Mouse (Mus musculus): ENCODE data around the gene Cracr2b.

Gene Cracr2b

DNA sequence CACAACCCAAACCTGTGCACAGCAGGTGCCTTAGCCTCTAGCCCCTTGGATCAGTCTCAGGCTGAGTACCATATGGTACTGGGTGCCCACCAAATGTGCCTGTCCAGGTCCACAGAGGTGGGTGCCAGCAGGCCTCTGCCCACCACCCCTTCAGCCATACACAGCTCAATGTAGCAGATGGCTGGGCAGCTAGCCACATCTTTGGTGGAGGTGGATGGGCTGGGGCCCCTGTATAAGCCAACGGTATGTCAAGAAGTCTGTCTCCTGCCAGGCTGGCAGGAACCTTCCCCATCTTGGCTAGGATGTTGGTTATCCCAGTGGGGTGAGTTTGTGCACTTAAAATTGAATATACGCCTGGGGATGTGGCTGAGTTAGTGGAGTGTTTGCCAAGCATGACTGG lies 24.7 kb downstream of the Cracr2b start:
- DNase-seq (ENCODE audit: low read depth, low spot score), result no peak

DNA sequence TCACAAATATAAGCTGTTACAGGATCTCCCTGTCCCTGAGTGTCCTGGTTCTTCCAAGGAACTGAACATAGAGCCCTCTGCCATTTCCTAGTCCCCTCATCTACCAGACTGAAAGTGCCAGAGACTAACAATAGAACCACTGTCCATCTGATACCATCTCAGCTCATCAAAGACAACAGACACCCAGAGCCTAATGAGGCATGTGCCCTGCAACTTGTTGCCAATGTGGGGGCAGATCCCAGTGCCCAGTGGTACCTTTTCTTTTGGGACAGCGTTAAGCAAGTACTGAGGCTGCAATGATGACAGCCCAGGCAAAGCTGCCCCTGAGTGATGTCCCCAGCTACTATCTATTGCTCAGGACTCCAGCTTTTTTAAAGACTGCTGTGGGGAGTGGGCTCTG lies 25.3 kb downstream of the Cracr2b start:
- no peak for DNase-seq (ENCODE audit: low read depth, low spot score)

DNA sequence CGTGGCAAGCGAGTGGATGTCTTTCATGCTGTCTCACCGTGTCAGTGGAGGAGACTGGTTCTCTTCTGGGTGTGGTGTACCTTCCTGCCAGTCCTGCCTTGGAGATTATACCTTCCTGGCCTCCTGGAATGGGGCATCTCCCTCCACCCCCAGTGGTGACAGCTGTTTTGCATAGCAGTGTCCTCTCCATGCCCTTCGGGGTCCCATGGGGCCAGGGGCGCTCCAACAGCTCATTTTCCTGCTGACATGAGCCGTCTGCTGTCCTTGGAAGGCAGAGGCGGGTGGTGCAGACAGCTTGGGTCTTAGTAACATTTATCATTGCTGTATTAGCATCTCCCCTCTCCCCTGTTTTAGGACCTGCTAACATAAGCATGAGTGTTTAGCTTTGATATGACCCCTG lies 26.2 kb downstream of the Cracr2b start:
- no peak for DNase-seq (ENCODE audit: low read depth, low spot score)

GRCm38 (mm10) chr7:141491151-141491550 lies 30.3 kb downstream of the Cracr2b start:
- no peak for DNase-seq (ENCODE audit: low read depth, low spot score)

DNA sequence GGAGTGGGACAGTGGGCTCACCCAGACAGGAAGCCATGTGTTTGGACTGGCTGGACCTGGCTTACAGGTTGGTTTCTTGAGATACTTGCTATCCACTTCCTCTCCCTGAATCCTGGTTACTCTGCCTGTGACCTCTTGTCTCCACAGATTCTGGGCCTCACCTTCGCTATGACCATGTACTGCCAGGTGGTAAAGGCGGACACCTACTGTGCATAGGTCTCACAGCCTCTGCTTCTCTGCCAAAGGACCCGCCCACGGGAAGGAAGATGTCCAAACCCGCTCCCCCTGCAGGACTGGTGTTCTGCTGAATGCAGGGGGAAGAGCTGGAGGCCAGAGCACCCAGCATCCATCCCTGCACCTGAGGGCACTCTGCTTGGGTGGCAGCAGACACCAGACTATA lies 31.8 kb downstream of the Cracr2b start:
- no peak for DNase-seq (ENCODE audit: low read depth, low spot score)

DNA sequence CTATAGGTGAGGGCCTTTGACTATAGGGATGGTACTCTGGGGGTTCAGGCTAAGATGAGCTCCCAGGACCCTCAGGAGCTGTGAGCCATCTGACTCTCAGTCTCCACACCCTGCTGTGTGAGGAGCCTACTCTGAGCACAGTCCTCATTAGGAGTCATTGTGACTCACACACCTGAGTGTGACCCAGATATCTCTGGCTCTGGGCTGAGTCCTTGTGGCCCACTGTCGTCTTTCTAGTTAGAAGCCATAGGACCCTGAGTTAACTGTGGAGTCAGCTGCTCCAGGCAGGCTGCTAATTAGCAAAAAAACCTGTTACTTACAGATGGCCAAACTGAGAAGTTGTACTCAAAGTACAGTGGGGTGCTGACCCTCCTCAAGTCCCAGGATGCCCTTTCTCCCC lies 32.8 kb downstream of the Cracr2b start:
- DNase-seq (ENCODE audit: low read depth, low spot score), result no peak

- no peak for DNase-seq (ENCODE audit: low read depth, low spot score)
Measured at GRCm38 (mm10) chr7:141495379-141495778, 34.5 kb downstream of the Cracr2b start.

- DNase-seq (ENCODE audit: low read depth, low spot score), result no peak
Measured at GRCm38 (mm10) chr7:141495940-141496339, 35.0 kb downstream of the Cracr2b start.

DNA sequence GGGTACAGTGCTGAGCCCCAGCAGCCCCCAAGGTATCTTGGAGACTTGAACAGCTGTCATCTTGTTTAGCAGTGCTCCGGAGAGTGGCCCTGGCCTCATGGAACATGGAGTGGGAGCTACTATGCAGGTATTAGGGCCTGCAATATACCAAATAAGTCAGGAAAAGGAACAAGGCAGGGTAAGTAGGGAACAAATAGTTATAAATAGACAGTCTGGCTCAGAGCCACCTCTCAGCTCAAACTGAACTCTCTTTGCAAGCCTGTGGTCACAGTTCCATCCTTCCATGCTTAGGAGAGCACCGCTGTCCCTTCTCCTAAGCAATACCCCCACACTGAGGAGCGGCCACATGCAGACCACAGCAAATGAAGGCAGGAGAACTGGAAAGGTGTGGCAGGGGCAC lies 36.7 kb downstream of the Cracr2b start:
- no peak for DNase-seq (ENCODE audit: low read depth, low spot score)

- no peak for DNase-seq (ENCODE audit: low read depth, low spot score)
Measured at GRCm38 (mm10) chr7:141501820-141502555, 41.1 kb downstream of the Cracr2b start.

- no peak for DNase-seq (ENCODE audit: low read depth, low spot score)
Measured at GRCm38 (mm10) chr7:141502556-141502905, 41.6 kb downstream of the Cracr2b start.

DNA sequence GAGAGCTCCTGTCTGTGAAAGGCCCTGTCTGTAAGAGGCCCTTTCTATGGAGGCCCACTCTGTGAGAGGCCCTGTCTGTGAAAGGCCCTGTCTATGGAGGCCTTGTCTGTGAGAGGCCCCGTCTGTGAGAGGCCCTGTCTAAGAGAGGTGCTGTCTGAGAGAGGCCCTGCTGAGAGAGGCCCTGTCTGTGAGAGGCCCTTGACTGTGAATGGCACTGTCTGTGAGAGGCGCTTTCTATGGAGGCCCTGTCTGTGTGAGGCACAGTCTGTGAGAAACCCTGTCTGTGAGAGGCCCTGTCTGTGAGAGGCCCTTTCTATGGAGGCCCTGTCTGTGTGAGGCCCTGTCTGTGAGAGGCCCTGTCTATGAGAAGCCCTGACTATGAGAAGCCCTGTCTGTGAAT lies 45.4 kb downstream of the Cracr2b start:
- no peak for DNase-seq (ENCODE audit: low read depth, low spot score)

GRCm38 (mm10) chr7:141508160-141508559 lies 47.3 kb downstream of the Cracr2b start:
- no peak for DNase-seq (ENCODE audit: low read depth, low spot score)

DNA sequence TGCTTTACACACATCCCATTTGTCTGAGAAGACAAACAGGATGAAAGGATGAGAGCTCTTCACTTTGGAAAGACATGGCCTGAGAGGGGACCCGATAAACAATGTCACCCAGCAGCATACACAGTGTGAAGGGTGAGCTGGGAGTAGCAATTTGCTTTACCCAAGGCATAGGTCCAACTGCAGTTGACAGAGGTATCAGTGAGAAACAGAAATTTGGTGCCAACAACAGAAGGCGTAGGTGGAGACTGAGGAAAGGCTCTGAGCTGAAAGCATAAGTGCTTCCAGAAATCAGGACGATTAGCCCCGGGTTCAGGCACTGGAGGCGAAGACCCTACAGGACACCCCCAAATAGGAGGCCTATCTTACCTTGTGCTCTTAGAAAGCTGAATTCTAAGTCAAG lies 49.3 kb downstream of the Cracr2b start:
- no peak for DNase-seq (ENCODE audit: low read depth, low spot score)

DNA sequence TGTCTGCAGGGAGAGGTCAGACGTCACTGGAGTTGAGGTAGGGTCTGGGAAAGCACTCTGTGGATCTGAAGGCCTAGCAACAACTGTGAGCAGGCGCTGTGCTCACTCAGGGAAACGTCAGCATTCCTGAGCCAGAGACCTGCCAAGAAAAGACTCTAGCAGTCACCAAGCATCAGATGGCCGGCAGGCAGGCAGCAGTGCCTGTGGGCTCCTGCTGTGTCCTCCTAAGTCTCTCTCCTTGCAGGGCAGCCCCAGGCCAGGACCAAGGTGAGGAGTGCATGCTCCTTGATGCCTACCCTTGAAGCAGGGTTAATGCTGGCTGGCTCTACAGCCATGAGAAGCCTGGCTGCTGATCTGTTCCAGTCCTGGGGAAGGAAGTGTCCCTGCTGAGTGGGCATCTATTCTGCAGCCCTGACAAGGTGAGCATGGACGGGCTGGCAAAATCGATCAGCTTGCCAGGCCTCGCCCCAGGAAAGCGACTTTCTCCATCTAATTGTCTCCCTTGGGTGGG lies 49.8 kb downstream of the Cracr2b start:
- DNase-seq (ENCODE audit: low read depth, low spot score), result no peak

All from CD4-positive helper T cell, adult 2 months (primary cell).